Mouse (Mus musculus): ENCODE data around the gene Map3k20.

Map3k20 gene

GRCm38 (mm10) chr2:72321591-72321990, 36.2 kb downstream of the Map3k20 start:
- no peak for DNase-seq (ENCODE audit: low read depth)

- DNase-seq (ENCODE audit: low read depth) = no peak
These were observed 37.4 kb downstream of the Map3k20 start for GRCm38 (mm10) chr2:72322681-72323353.

- no peak for DNase-seq (ENCODE audit: low read depth)
These were observed 39.0 kb downstream of the Map3k20 start for GRCm38 (mm10) chr2:72324436-72324835.

GRCm38 (mm10) chr2:72326491-72326890, 41.1 kb downstream of the Map3k20 start:
- DNase-seq (ENCODE audit: low read depth) = no peak

- peak; percentile 33 for DNase-seq (ENCODE audit: low read depth)
These were observed 43.0 kb downstream of the Map3k20 start for GRCm38 (mm10) chr2:72328435-72328834.

GRCm38 (mm10) chr2:72330955-72331481, 45.6 kb downstream of the Map3k20 start:
- DNase-seq (ENCODE audit: low read depth) = peak; percentile 3

GRCm38 (mm10) chr2:72332067-72332466, 46.6 kb downstream of the Map3k20 start:
- no peak for DNase-seq (ENCODE audit: low read depth)

GRCm38 (mm10) chr2:72333210-72333609, 47.8 kb downstream of the Map3k20 start:
- DNase-seq (ENCODE audit: low read depth) = no peak

- no peak for DNase-seq (ENCODE audit: low read depth)
These were observed 51.4 kb downstream of the Map3k20 start for GRCm38 (mm10) chr2:72336840-72337239.

- no peak for DNase-seq (ENCODE audit: low read depth)
These were observed 59.8 kb downstream of the Map3k20 start for GRCm38 (mm10) chr2:72345281-72345680.

- DNase-seq (ENCODE audit: low read depth) = no peak
These were observed 65.9 kb downstream of the Map3k20 start for GRCm38 (mm10) chr2:72351329-72351728.

GRCm38 (mm10) chr2:72351776-72352175, 66.3 kb downstream of the Map3k20 start:
- DNase-seq (ENCODE audit: low read depth) = no peak

- DNase-seq (ENCODE audit: low read depth) = no peak
These were observed 67.3 kb downstream of the Map3k20 start for GRCm38 (mm10) chr2:72352756-72353155.

GRCm38 (mm10) chr2:72356471-72356870, 71.0 kb downstream of the Map3k20 start:
- no peak for DNase-seq (ENCODE audit: low read depth)

GRCm38 (mm10) chr2:72361572-72361971, 76.1 kb downstream of the Map3k20 start:
- DNase-seq (ENCODE audit: low read depth) = no peak

GRCm38 (mm10) chr2:72363449-72363848, 78.0 kb downstream of the Map3k20 start:
- DNase-seq (ENCODE audit: low read depth) = no peak

GRCm38 (mm10) chr2:72365930-72366329, 80.5 kb downstream of the Map3k20 start:
- no peak for DNase-seq (ENCODE audit: low read depth)

GRCm38 (mm10) chr2:72366503-72366902, 81.1 kb downstream of the Map3k20 start:
- no peak for DNase-seq (ENCODE audit: low read depth)

GRCm38 (mm10) chr2:72367850-72368249, 82.4 kb downstream of the Map3k20 start:
- no peak for DNase-seq (ENCODE audit: low read depth)

GRCm38 (mm10) chr2:72369140-72369600, 83.7 kb downstream of the Map3k20 start:
- no peak for DNase-seq (ENCODE audit: low read depth)

GRCm38 (mm10) chr2:72372136-72372535, 86.7 kb downstream of the Map3k20 start:
- DNase-seq (ENCODE audit: low read depth) = no peak

GRCm38 (mm10) chr2:72374076-72374475, 88.6 kb downstream of the Map3k20 start:
- DNase-seq (ENCODE audit: low read depth) = no peak

- DNase-seq (ENCODE audit: low read depth) = no peak
These were observed 90.4 kb downstream of the Map3k20 start for GRCm38 (mm10) chr2:72375877-72376276.

- no peak for DNase-seq (ENCODE audit: low read depth)
These were observed 91.5 kb downstream of the Map3k20 start for GRCm38 (mm10) chr2:72376946-72377345.

Data from induced T-regulatory cell, adult 2 months (primary cell).